Mouse (Mus musculus) ES-E14 (cell line): ENCODE measurements around the gene Prune1.
A peak's percentile ranks its signal among the peaks of the same experiment; 100 is the strongest.

ENCODE experiments used
- HCFC1 ChIP-seq: IDR thresholded peaks from 2 replicates; pipeline ENCODE4 v1.6.1; 2012; ENCODE audit warnings: low read length, inconsistent platforms, borderline replicate concordance; ENCODE audit not compliant: insufficient read depth
- ZNF384 ChIP-seq: IDR thresholded peaks from 2 replicates; pipeline ENCODE4 v1.6.1; 2012; ENCODE audit warnings: low read depth, low read length, inconsistent platforms

DNA sequence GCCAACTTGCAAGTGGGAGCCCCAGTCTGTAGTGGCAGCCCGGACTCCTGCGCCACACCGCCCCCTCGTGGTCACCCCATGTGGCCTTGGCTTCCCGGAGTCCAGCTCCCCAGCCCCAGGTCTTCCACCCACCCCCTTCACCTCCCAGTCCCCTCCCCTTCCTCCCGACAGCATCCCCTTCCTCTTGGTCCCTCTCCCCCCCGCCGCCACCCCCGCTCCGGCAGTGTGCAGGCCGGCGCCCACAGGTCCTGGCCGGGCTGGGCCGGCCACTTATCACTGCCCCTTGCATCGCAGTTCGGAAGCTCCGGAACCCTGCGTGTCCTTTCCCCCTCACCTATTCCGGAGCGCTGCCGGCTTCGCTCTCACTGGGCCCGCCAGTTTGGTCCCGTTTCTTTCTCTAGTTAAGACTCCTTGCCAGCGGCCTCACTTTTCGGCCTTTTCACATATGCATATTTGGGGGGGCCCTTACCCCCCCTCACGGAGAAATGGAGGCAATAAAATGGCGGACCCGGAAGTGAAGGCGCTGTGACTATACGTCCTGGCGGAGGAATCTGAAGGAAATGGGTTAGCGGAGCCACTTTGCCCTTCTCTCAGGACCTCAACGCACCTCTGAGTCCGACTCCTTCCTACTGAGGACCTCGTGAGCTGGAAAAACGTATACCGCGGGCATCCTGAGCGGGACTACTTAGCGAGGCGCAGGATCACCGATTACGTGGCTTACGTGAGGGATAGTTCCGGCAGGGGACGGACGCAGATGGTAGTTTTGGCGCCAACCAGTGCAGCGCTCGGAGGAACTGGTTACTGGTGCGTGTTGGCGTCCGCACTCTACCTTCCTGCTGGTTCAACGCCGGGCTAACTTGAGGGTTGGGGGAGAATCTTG, 64.4 kb downstream of the Prune1 start, which contains the start of gene Gabpb2:
- TF ChIP-seq ZNF384 (0 out of 2 replicates have a peak, but pooled peaks have one; percentile 32), HCFC1 (peak; percentile 79)
